Mouse (Mus musculus): ENCODE data around the gene Hepacam. TPM values are rescaled to one million over a fixed set of nuclear protein-coding genes. Genes with fewer than 3 reads are reported as not detected.

Gene Hepacam
- polyA plus RNA-seq, 1 experiment from 2014 or later, result not detected

DNA sequence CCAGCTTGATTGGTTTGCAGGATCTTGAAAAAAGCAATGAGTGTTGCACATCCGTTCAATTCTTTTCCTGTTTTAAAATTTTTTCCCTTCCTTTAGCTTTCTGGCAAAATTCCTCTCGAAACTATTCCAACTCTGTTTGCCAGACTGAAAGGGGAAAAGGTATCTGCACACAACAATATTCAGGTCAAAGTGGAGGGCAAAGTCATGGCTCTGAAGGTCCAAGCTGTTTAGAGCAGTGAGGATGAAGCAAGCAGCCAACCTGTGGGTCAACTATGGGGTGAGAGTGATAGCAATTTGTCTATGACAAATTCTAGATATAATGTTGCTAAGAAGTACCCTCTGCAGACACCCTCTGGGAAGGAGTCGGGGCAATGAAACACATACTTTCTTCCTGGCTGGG, 47.5 kb downstream of the Hepacam start:
- no peaks in the 10 kb centered on the region for H3K27me3 ChIP-seq (replicated peaks; ENCODE audit: control insufficient read depth, insufficient read depth, low read length)
- no peak overlapping the region for H3K4me2 ChIP-seq (ENCODE audit: low read length)
- WGBS, result 76% methylated on average over 3 of the region's 3 CpGs
- ATAC-seq (replicated peaks; ENCODE audit: low FRiP score, low TSS enrichment, low read depth), result no peak
- H3K27ac ChIP-seq (ENCODE audit: low read depth), result no peak overlapping the region
- H3K9me3 ChIP-seq (ENCODE audit: control insufficient read depth, low read length), result no peaks in the 10 kb centered on the region
- H3K9ac ChIP-seq (ENCODE audit: low read length), result no peak overlapping the region
- no peak overlapping the region for H3K4me3 ChIP-seq (ENCODE audit: low read depth, low read length)
- no peak for DNase-seq (ENCODE audit: low spot score)
- H3K36me3 ChIP-seq (ENCODE audit: control insufficient read depth, insufficient read depth, low read length), result no peaks in the 10 kb centered on the region
- H3K4me1 ChIP-seq (replicated peaks; ENCODE audit: control insufficient read depth, insufficient read depth, low read length), result no peaks in the 10 kb centered on the region

DNA sequence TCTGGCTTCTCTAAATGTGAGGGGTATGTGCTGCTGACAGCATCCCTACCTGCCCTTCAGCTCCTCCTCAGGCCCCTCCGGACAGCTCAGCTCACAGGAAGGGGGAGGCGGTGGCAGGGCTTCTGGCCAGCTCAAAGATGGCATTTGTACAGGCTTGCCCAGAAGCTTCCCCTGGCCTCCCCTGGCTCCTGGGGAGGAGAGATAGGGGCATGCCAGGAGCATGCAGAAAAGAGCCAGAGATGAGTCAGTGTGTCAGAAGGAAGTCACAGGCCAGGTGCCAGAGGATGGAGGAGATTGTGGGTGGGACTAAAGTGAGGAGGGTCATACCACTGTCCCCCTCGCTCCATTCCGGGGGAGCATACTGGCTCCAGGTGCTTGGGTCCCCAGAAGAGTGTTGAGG, 51.6 kb downstream of the Hepacam start:
- no peak overlapping the region for H3K4me3 ChIP-seq (ENCODE audit: low read depth, low read length)

DNA sequence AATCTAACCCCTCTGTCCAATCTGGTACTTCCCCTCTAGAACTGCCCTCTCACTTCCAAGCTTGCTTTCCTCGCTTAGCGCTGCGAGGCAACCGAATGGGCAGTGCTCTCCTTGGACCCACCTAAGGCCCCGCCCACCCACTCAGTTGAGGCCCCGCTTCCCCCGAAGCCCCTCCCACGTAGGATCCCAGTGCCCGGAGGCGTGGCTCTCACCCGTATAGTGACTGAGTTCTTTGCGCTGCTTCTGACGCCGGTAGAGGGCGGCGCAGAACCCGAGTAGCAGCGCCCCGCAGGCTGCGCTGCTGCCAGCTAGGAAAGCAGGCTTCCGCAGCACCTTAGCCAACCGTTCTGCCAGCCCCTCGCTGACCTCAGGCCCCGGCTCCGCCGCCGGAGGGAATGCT, 53.5 kb downstream of the Hepacam start:
- DNase-seq (ENCODE audit: low spot score), result peak; percentile 89
- Histone ChIP-seq H3K27ac (ENCODE audit: low read depth) (no peak overlapping the region), H3K9me3 (ENCODE audit: control insufficient read depth, low read length) (no peaks in the 10 kb centered on the region)

More for the DNA sequence above, 51.6 kb downstream of the Hepacam start:
- Histone ChIP-seq H3K4me1 (replicated peaks; ENCODE audit: control insufficient read depth, insufficient read depth, low read length) (no peaks in the 10 kb centered on the region; the same call in 1 of the 2 replicates), H3K9ac (ENCODE audit: low read length) (no peak overlapping the region), H3K4me2 (ENCODE audit: low read length) (no peak overlapping the region), H3K27me3 (replicated peaks; ENCODE audit: control insufficient read depth, insufficient read depth, low read length) (0 out of 2 replicates have a peak, but pooled peaks cover 4% of the 10 kb centered on the region), H3K27ac (ENCODE audit: low read depth) (no peak overlapping the region), H3K36me3 (ENCODE audit: control insufficient read depth, insufficient read depth, low read length) (no peaks in the 10 kb centered on the region), H3K9me3 (ENCODE audit: control insufficient read depth, low read length) (no peaks in the 10 kb centered on the region)
- DNase-seq (ENCODE audit: low spot score), result no peak
- WGBS, result 69% methylated on average over 4 of the region's 4 CpGs
- ATAC-seq (replicated peaks; ENCODE audit: low FRiP score, low TSS enrichment, low read depth), result no peak

DNA sequence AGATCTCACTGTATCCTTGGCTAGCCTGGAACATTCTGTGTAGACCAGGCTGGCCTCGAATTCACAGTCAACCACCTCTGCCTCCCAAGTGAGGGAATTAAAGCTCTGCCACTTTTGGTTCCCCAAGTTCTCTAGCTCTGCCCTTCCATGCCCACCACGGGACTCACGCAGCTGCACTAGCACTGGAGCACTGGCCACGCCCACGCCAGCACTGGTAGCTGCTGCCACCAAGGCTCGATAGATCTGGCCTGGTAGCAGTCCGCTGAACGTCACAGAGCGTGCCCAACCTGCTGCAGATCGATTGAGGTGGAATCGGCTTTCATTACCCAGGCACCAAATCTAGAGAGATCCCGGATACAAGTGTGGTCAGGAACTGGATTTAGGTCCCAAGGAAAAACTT, 54.1 kb downstream of the Hepacam start:
- H3K9ac ChIP-seq (ENCODE audit: low read length), result no peak overlapping the region
- 20% methylated on average over 12 of the region's 12 CpGs for WGBS

More for the DNA sequence above, 53.5 kb downstream of the Hepacam start:
- peak; percentile 86 for ATAC-seq (replicated peaks; ENCODE audit: low FRiP score, low TSS enrichment, low read depth)
- H3K4me2 ChIP-seq (ENCODE audit: low read length), result peak overlapping the region; percentile 45
- WGBS, result 1% methylated on average over 27 of the region's 27 CpGs
- 0 out of 2 replicates have a peak, but pooled peaks cover 4% of the 10 kb centered on the region for H3K27me3 ChIP-seq (replicated peaks; ENCODE audit: control insufficient read depth, insufficient read depth, low read length)
- H3K36me3 ChIP-seq (ENCODE audit: control insufficient read depth, insufficient read depth, low read length), result no peaks in the 10 kb centered on the region
- no peaks in the 10 kb centered on the region; the same call in 1 of the 2 replicates for H3K4me1 ChIP-seq (replicated peaks; ENCODE audit: control insufficient read depth, insufficient read depth, low read length)
- H3K9ac ChIP-seq (ENCODE audit: low read length), result no peak overlapping the region
- peak overlapping the region; percentile 20 for H3K4me3 ChIP-seq (ENCODE audit: low read depth, low read length)

DNA sequence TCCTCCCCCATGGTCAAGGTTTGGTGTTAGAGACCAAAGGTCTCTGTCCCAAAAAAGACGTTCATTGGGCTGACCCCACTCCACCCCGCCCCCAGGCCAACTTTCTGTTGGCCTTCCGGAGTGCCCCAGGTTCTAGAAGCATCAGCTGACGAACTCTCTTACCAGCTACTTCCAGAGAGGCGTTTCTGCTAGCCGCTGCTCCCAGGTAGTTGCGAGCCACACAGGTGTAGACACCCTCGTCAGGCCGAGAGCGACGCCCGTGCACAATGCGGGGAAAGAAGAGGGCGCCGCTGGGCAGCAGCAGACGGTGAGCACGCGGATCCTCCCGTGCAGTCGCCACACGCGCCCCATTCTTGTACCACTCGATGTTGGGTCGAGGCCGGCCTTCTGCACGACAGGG, 62.2 kb downstream of the Hepacam start:
- no peak overlapping the region for H3K4me3 ChIP-seq (ENCODE audit: low read depth, low read length)
- no peaks in the 10 kb centered on the region for H3K36me3 ChIP-seq (ENCODE audit: control insufficient read depth, insufficient read depth, low read length)
- H3K4me1 ChIP-seq (replicated peaks; ENCODE audit: control insufficient read depth, insufficient read depth, low read length), result no peaks in the 10 kb centered on the region
- ATAC-seq (replicated peaks; ENCODE audit: low FRiP score, low TSS enrichment, low read depth) (no peak), DNase-seq (ENCODE audit: low spot score) (no peak)
- H3K27ac ChIP-seq (ENCODE audit: low read depth), result no peak overlapping the region
- no peaks in the 10 kb centered on the region for H3K9me3 ChIP-seq (ENCODE audit: control insufficient read depth, low read length)
- no peak overlapping the region for H3K4me2 ChIP-seq (ENCODE audit: low read length)
- peaks cover 77% of the 10 kb centered on the region for H3K27me3 ChIP-seq (replicated peaks; ENCODE audit: control insufficient read depth, insufficient read depth, low read length)
- 13% methylated on average over 26 of the region's 26 CpGs for WGBS
- H3K9ac ChIP-seq (ENCODE audit: low read length), result no peak overlapping the region

More for the DNA sequence above, 54.1 kb downstream of the Hepacam start:
- H3K9me3 ChIP-seq (ENCODE audit: control insufficient read depth, low read length), result no peaks in the 10 kb centered on the region
- 0 out of 2 replicates have a peak, but pooled peaks cover 4% of the 10 kb centered on the region for H3K27me3 ChIP-seq (replicated peaks; ENCODE audit: control insufficient read depth, insufficient read depth, low read length)
- DNase-seq (ENCODE audit: low spot score), result no peak
- peak overlapping the region; percentile 20 for H3K4me3 ChIP-seq (ENCODE audit: low read depth, low read length)
- ATAC-seq (replicated peaks; ENCODE audit: low FRiP score, low TSS enrichment, low read depth), result peak; percentile 10; the same call in 1 of the 2 replicates
- no peaks in the 10 kb centered on the region for H3K36me3 ChIP-seq (ENCODE audit: control insufficient read depth, insufficient read depth, low read length)
- no peak overlapping the region for H3K27ac ChIP-seq (ENCODE audit: low read depth)
- H3K4me2 ChIP-seq (ENCODE audit: low read length), result peak overlapping the region; percentile 45
- H3K4me1 ChIP-seq (replicated peaks; ENCODE audit: control insufficient read depth, insufficient read depth, low read length), result no peaks in the 10 kb centered on the region; the same call in 1 of the 2 replicates

DNA sequence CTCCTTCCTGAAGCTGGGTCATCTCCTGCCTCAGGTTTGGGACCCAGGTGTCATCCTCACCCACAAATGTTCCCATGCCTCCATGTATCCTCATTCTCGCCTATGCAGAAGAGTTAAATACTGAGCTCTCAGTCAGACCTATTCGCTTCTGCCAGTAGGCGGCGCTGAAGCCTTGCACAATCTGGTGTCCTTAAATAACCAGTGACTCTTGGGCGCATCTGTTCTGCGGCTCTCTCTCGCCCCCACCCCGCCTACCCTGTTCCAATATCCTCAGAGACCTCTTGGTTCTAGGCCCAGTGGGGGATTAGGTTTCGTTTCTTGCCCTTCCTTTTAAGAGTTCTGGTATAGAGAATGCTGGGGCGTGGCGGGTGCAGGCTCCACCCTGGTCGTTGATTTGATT, 63.4 kb downstream of the Hepacam start:
- Histone ChIP-seq H3K36me3 (ENCODE audit: control insufficient read depth, insufficient read depth, low read length) (no peaks in the 10 kb centered on the region), H3K9me3 (ENCODE audit: control insufficient read depth, low read length) (no peaks in the 10 kb centered on the region), H3K27ac (ENCODE audit: low read depth) (no peak overlapping the region), H3K4me2 (ENCODE audit: low read length) (peak overlapping the region; percentile 11; the same call in 1 of the 2 replicates), H3K4me1 (replicated peaks; ENCODE audit: control insufficient read depth, insufficient read depth, low read length) (no peaks in the 10 kb centered on the region), H3K27me3 (replicated peaks; ENCODE audit: control insufficient read depth, insufficient read depth, low read length) (peaks cover 89% of the 10 kb centered on the region), H3K9ac (ENCODE audit: low read length) (no peak overlapping the region), H3K4me3 (ENCODE audit: low read depth, low read length) (no peak overlapping the region)
- DNase-seq (ENCODE audit: low spot score), result peak; percentile 92
- peak; percentile 67 for ATAC-seq (replicated peaks; ENCODE audit: low FRiP score, low TSS enrichment, low read depth)
- 2% methylated on average over 12 of the region's 12 CpGs for WGBS

DNA sequence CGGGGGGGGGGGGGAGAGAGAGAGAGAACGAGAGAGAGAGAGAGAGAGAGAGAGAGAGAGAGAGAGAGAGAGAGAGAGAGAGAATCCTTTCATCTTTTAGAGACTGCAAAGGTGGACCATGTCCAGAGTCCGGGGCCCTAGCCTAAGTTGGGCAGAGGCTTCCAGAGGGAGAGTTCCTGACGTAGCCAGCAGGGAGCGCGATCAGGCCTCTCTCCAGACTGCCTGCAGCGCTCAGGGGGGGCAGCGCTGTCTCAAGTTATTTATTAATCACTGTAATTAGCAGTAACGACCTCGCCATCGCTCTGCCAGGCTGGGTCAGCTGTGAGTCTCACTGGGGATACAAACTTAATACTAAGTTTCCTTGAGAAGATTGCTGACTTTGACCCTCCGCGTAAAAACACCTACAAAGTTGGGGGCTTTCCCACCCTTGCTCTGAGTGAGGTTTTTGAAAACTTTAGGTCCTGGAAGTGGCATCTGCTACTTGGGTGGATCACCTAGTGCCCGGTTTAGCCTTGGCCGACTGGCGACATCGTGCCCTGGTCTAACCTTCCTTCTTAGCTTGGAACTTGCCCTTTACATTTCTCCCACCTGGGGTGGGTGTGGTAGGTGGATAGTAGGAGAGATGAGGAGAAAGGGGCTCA, 65.0 kb downstream of the Hepacam start:
- Histone ChIP-seq H3K4me3 (ENCODE audit: low read depth, low read length) (no peak overlapping the region), H3K27me3 (replicated peaks; ENCODE audit: control insufficient read depth, insufficient read depth, low read length) (peaks cover 90% of the 10 kb centered on the region), H3K9me3 (ENCODE audit: control insufficient read depth, low read length) (no peaks in the 10 kb centered on the region), H3K4me2 (ENCODE audit: low read length) (no peak overlapping the region), H3K27ac (ENCODE audit: low read depth) (no peak overlapping the region), H3K9ac (ENCODE audit: low read length) (no peak overlapping the region), H3K4me1 (replicated peaks; ENCODE audit: control insufficient read depth, insufficient read depth, low read length) (no peaks in the 10 kb centered on the region), H3K36me3 (ENCODE audit: control insufficient read depth, insufficient read depth, low read length) (no peaks in the 10 kb centered on the region)
- DNase-seq (ENCODE audit: low spot score) (no peak), ATAC-seq (replicated peaks; ENCODE audit: low FRiP score, low TSS enrichment, low read depth) (no peak; the same call in 1 of the 2 replicates)
- under 1% methylated on average over 16 of the region's 17 CpGs for WGBS

DNA sequence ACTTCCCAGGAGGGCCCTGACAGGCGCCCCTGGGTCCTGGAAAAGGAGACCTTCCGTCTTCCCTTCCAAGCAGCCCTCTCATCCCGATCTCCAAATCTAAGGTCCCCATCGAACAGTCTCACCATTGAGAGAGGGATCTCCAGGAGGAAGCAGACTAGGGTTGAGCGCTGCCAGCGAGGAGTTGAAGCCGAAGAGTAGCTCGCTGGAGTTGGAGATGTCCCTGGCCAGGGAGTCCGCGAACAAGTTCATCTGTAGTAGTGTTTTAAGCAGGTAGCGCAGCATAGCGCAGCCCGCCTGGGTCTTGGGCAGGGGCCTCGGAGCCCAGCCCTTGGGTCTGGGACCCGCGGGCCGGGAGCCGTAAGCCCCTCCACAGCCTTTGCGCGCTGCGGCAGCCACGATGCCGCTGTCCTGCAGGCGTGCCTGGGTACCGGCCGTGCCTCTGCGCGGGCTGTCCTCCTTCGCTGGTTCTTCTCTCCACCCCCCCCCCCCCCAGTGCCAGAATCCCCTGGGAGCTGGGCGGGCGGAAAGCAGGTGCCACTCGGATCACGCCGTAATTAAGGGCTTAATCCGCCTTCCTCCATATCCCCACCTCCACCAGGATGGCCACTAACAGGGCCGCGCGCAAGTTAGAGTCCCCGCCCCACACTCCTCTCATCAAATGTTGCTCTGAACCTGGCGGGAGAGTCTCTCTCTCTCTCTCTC, 65.7 kb downstream of the Hepacam start, which contains the start of gene Robo3:
Robo3 (minus strand) TSS at position 527 of the 702 bp plus-strand sequence.
- ATAC-seq (replicated peaks; ENCODE audit: low FRiP score, low TSS enrichment, low read depth), result no peak
- no peak within 1 kb of the TSS for H3K27ac ChIP-seq (ENCODE audit: low read depth)

More for the DNA sequence above, 65.7 kb downstream of the Hepacam start, which contains the start of gene Robo3:
- H3K36me3 ChIP-seq (ENCODE audit: control insufficient read depth, insufficient read depth, low read length), result no peaks in the 10 kb centered on the region
- under 1% methylated on average over 40 of the region's 40 CpGs for WGBS
- H3K4me2 ChIP-seq (ENCODE audit: low read length), result peak within 1 kb of the TSS; percentile 44
- H3K4me1 ChIP-seq (replicated peaks; ENCODE audit: control insufficient read depth, insufficient read depth, low read length), result no peaks in the 10 kb centered on the region
- no peak for DNase-seq (ENCODE audit: low spot score)
- H3K9me3 ChIP-seq (ENCODE audit: control insufficient read depth, low read length), result no peaks in the 10 kb centered on the region
- peaks cover 83% of the 10 kb centered on the region for H3K27me3 ChIP-seq (replicated peaks; ENCODE audit: control insufficient read depth, insufficient read depth, low read length)
- H3K4me3 ChIP-seq (ENCODE audit: low read depth, low read length), result peak within 1 kb of the TSS; percentile 24
- no peak within 1 kb of the TSS for H3K9ac ChIP-seq (ENCODE audit: low read length)

All from intestine, embryonic 14.5 days (tissue).